Mouse (Mus musculus) liver, embryonic 14 days (tissue): ENCODE data around the gene Pdcd6ip. TPM values are rescaled to one million over a fixed set of nuclear protein-coding genes. Genes with fewer than 3 reads are reported as not detected.

Source experiments
- polyA plus RNA-seq: library from polyadenylated mRNA; depleted of rRNA; stranded (reverse); fragments of >200 nt; gene quantifications from 2 replicates; pipeline ENCODE4 v1.2.3, GENCODE M21; 2012; rRNA removed

The Pdcd6ip gene
- 22.7 and 26.3 TPM in 2 replicates for polyA plus RNA-seq

DNA sequence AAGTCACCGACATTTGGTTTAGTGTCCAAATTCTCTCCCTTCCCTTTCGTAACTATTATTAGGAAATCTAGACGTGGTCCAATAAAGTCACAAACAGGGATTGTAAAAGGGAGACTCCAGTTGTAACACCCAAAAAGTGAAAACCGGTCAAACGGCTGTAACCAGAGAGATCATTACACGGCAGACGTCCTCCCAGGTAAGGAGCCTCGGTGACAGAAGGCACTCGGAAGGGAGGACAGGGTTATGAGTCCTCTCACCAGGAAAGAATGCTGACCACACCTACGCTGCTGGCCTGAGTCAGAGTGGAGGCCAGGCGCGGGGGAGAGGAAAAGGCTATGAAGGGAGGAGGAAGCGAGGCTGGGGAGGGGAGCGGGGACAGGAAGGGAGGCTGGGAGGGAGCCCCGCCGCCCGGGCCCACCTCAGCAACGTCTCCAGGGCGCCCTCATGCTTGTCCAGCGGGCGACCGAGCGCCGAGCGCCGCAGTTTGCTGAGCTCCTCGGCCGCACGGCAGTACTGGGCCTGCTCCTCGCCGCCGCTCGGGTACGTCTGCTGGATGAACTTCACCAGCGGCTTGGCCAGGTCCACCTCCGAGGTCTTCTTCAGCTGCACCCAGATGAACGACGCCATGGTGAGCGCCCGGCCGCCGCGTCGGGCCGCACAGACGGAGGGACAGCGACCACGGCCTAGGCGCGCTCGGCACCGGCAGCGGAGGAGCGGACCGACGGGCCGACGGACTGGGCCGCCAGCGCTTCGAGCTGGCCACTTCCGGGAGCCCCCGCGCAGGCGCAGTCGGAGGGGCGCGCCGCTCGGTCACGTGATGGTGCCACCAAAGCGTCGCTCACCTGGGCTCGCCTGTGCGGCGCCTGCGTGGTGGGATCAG is at the start of gene Pdcd6ip:
Gene Pdcd6ip, minus strand, starts transcription at position 779 of the 880 bp plus-strand sequence.

DNA sequence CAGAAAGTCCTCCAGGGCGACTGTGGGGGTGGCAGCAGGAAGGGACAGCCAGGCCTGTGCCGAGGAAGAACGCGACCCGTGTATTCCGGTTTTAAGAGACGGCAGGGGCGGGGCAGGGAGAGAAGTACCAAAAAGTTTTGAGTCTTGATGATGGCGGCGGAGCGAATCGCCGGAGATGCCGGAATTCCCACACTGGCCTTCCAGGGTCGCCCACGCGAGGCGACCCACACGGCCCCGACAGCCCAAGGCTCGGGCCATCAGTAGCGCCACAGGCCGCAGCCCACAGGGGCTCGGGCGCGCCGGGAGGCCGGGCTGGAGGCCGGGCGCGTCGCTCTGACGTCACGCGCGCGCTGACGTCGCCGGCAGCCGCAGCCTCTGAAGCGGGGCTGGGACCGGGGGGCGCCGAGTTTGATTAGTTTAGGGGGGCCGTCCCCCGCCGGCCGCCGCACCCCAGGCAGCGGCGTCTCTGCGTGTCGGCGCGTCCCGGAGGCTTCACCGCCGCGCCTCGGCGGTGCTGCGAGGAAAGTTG is 33.1 kb upstream of the Pdcd6ip start, which contains the start of gene Clasp2:
Gene Clasp2, plus strand, starts transcription at position 366 of the 529 bp plus-strand sequence.

Other genes with a start within 250 kb of the Pdcd6ip start
- gene Clasp2, start 33.2 kb upstream of the Pdcd6ip start, polyA plus RNA-seq: 4.4 and 5.5 TPM in 2 replicates
- 64.0 and 76.2 TPM in 2 replicates for gene Ubp1, start 222.7 kb upstream of the Pdcd6ip start, polyA plus RNA-seq